Mouse (Mus musculus) intestine, postnatal 0 days (tissue): ENCODE measurements at regions not wholly inside any gene's neighbourhood (a gene's known extent, or its start where the extent isn't known, plus 50 kb on each side); places are given as distances from the start of the nearest gene placed in this dataset.

Experiments used
- ATAC-seq: fragments of 200-750 bp; cut with Nextera tagmentation; 2 replicates; pipeline ENCODE4 v1.8.0; 2017; ENCODE audit warnings: mild to moderate bottlenecking, moderate TSS enrichment, moderate library complexity
- H3K27ac ChIP-seq: fragments of 300-500 bp; sonication (generic); 2 replicates; pipeline ENCODE4 v1.5.1; 2014; ENCODE audit warnings: mild to moderate bottlenecking, low read depth, low read length, moderate library complexity
- H3K27me3 ChIP-seq: fragments of 300-500 bp; sonication (generic); replicated peaks from 2 replicates; pipeline ENCODE4 v1.6.1; 2014; ENCODE audit warnings: low read length, mixed read lengths; ENCODE audit not compliant: control insufficient read depth, insufficient read depth
- H3K36me3 ChIP-seq: fragments of 300-500 bp; sonication (generic); 2 replicates; pipeline ENCODE4 v1.6.1; 2014; ENCODE audit warnings: mild to moderate bottlenecking, moderate library complexity; ENCODE audit not compliant: control insufficient read depth, insufficient read depth
- H3K4me1 ChIP-seq: fragments of 300-500 bp; sonication (generic); replicated peaks from 2 replicates; pipeline ENCODE4 v1.6.1; 2014; ENCODE audit warnings: antibody characterized with exemption, low read length, mixed read lengths; ENCODE audit not compliant: control insufficient read depth, insufficient read depth
- H3K4me2 ChIP-seq: fragments of 300-500 bp; sonication (generic); replicated peaks from 2 replicates; pipeline ENCODE4 v1.6.1; 2014; ENCODE audit warnings: low read depth, mild to moderate bottlenecking, moderate library complexity
- H3K4me3 ChIP-seq: fragments of 300-500 bp; sonication (generic); 2 replicates; pipeline ENCODE4 v1.5.1; 2014; ENCODE audit warnings: low read depth, low read length
- H3K9ac ChIP-seq: fragments of 300-500 bp; sonication (generic); 2 replicates; pipeline ENCODE4 v1.6.1; 2014; ENCODE audit warnings: mild to moderate bottlenecking, low read depth, low read length
- H3K9me3 ChIP-seq: fragments of 300-500 bp; sonication (generic); 2 replicates; pipeline ENCODE4 v1.6.1; 2016; ENCODE audit warnings: mixed run types; ENCODE audit not compliant: control insufficient read depth
- CTCF ChIP-seq: sonication (generic); IDR thresholded peaks from 2 replicates; pipeline ENCODE4 v1.5.1; 2016; ENCODE audit warnings: low read depth, mild to moderate bottlenecking, control low read depth, antibody characterized with exemption, moderate library complexity
- WGBS: fragments of 180-500 bp; shearing (Covaris S2); extraction: QIAGEN DNeasy Blood & Tissue Kit; methylation state at CpG from one replicate; pipeline ENCODE4 v1.1.7; 2014; 5-methylcytosine and 5-hydroxymethylcytosine counted together

DNA sequence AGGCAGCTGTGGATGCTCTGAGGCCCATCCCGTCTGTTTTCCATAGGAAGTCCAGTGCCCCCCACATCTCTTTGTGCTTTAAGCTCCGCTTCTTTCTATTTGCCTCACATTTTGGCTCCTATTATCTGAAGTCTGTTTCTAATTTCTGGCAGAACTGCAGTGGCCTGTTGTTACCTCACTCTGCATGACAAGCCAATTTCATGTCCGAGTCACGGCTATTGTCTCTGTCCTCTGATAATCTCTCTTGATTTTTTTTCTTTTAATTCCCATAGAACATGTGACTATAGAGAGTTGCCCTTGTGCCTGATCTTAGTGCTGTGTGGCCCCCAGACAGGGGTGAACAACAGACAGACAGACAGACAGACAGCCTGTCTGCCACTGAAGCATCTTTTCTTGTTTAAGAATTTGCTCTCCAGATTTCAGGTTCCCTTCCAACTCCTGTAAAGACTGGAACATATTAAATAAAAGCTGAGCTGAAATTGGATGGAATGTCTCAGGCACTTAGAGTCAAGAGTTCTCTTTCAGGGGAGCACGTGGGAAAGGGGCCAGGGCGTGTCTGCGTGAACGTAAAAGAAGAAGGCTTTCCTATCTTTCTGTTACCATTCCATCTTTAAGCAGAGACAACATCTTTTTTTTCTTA lies 50.9 kb upstream of the March10 start:
- TF ChIP-seq CTCF: no peak
- Histone ChIP-seq H3K27ac (no peak overlapping the region), H3K4me2 (no peak overlapping the region), H3K27me3 (no peaks in the 10 kb centered on the region), H3K9ac (no peak overlapping the region), H3K36me3 (no peaks in the 10 kb centered on the region), H3K4me3 (no peak overlapping the region), H3K9me3 (no peaks in the 10 kb centered on the region), H3K4me1 (no peaks in the 10 kb centered on the region)
- ATAC-seq: no peak
- 56% methylated on average over 8 of the region's 8 CpGs for WGBS
